Mouse (Mus musculus): ENCODE results near the gene Oit1.

Oit1 gene

DNA sequence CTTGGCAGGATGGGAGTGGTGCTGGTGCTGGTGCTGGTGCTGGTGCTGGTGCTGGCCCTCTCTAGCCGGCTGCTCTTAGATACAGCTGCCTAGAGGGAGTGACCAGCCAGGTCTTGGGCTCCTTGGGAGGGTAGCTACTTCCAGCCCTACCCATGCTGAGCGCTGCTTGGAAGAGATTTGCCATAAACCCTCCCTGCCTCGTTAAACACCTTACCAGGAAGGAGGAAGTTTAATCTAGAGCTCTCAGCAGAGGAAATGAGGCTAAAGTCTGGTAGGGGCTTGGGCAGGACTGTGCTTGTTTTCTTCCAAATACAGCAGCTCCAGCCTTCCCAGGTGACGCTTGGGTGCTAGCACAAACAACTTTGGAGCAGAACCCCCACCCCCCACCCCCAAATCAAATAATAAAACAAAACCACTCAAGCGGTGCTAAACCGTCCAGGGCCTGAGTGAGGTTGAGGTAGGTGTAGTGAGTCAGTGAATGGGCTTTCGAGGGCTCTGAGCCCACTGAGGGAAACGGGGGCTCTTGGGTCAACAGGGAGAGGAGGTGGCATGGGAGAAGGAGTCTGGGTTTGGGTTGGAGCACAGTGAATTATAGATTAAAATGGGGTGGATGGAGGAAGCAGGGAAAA is at the start of gene Oit1:
Gene Oit1 (minus strand): TSS at position 70 of the 629 bp plus-strand sequence.
- in situ Hi-C loops (cut with MboI; ENCODE audit: low sequenced_read_pairs): no loop called here

DNA sequence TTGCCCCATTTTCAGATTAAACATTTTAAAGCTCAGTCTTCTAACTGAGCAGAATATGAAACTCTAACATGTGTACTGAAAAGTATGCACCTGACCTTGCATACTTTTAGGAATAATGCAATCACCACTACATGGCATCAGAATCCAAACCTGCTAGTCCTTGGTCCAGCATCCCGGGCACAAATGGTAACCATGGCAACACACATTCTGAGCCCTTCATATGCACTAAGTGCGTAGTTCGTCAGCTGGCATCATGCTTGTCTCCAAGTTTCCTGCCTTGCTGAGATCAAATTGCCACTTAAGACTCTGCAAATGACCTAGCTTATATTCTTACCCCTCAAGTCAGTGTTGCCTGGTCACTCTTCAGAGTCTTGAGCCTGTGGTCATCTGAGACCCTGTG is 44.3 kb upstream of the Oit1 start:
- in situ Hi-C loops (cut with MboI; ENCODE audit: low sequenced_read_pairs): no loop called here

GRCm38 (mm10) chr14:8421199-8421787 is 42.7 kb upstream of the Oit1 start:
- in situ Hi-C loops (cut with MboI; ENCODE audit: low sequenced_read_pairs): no loop called here

- in situ Hi-C loops (cut with MboI; ENCODE audit: low sequenced_read_pairs): no loop called here
Observed at GRCm38 (mm10) chr14:8418610-8419009, 40.1 kb upstream of the Oit1 start.

DNA sequence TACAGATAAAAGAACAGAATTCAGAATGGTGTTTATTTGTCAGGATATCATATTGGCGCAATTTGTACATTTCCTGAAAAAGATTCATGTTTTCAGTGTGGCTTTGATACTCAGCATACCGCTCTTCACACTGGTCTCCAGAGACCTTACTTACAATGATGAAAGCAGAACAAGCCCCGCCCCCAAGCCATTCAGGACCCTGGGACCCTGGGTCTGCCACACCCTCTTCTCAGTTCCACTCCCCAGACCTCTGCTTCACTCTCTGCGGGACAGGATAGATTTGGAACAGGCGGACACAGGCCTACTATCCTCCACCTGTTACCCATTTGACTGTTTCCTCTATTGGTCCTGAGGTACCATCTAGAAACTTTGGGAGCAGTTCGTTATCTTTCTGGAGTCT is 27.4 kb upstream of the Oit1 start:
- in situ Hi-C loops (cut with MboI; ENCODE audit: low sequenced_read_pairs): no loop called here

DNA sequence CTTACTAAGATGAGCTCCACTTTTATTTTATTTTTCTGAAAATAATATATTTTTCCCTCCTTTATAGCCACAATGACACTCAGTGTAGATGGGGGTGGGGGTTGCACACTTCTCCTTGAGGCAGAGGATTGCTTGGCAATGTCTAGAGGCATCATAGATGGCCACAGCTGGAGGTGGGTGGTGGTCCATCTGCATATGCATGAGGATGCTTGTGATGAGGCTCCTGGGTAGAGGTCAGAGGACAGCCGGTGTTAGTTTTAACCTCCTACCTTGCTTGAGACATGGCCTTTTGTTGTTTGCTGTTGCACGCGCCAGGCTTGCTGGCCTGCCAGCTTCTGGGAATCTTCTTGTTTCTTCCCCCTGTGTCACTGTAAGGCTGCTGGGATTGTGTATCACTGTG is 24.8 kb upstream of the Oit1 start:
- in situ Hi-C loops (cut with MboI; ENCODE audit: low sequenced_read_pairs): no loop called here

- in situ Hi-C loops (cut with MboI; ENCODE audit: low sequenced_read_pairs): no loop called here
Observed at GRCm38 (mm10) chr14:8398507-8398906, 20.0 kb upstream of the Oit1 start.

DNA sequence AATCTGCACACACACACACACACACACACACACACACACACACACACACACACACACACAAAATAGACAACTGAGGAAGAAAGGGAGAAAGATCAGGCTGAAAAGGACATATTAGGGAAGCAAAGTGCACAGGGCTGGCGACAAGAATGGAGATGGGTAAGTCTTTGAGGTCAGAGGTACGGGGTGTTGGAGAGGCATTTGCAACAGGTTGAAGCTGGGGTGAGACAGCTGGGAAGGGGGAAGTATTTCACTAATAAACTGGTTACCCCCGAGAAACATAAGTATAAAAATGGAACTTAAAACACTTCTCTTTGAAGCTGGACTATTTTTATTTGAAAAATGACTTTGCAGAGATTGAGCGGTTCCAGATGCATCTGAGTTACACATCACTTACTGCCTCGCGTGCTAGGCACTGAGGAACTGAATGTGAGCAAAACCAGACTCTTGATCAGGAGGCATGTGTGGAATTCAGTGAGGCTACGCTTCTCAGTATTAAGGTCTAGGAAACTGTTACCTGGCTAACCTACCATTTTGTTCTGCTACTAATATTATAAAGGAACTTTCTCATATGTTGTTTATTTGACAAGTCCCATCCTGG is 17.2 kb upstream of the Oit1 start:
- in situ Hi-C loops (cut with MboI; ENCODE audit: low sequenced_read_pairs): no loop called here

DNA sequence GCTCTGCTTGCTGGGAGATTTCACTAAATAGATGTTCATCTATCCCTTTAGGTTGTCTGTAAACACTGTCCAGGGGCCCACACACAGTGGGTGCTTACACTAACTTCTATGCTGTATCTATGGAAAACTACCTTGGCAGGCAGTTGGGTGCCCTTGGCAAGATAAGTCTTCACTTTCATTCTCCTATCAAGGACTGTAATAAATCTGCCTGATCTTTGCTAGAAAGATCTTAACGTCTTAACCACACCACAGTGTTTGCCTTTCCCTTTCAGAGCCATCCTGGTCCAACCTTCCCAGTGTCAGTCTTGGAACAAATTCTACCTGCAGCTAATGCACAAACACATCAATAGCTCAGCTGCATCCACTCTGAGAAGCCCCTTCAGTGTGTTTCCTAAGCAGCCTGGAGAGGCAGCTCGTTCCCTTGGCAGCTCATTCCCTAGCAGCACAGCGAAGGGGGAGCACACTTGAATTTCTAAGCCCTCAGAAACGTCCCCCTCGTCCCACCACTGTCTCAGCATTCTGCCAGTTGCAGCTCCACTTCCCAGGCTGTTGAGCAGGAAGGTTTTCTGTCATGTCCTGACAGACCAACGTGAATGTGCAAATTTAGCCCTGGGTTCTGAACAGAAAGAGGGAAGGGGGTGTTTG is 13.7 kb upstream of the Oit1 start:
- in situ Hi-C loops (cut with MboI; ENCODE audit: low sequenced_read_pairs): no loop called here

DNA sequence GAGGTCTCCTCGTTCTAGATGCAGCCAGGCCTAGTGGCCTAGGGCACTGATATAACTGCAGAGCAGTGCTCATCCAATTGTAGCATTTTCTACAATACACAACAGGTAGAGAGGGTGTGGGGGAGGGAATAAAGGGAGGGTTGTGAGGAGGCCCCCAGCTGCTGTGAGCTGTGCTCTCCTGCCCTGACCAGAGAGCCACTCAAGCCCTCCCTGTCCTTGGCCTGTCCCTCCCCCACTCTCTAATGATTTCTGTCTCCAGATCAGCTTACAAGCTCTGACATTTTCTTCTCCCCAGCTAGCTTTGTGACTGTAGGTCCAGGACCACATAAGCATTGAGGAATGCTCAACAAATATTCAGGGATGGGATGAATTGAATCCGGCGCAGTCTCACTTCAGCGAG is 9.2 kb downstream of the Oit1 start:
- in situ Hi-C loops (cut with MboI; ENCODE audit: low sequenced_read_pairs): no loop called here

DNA sequence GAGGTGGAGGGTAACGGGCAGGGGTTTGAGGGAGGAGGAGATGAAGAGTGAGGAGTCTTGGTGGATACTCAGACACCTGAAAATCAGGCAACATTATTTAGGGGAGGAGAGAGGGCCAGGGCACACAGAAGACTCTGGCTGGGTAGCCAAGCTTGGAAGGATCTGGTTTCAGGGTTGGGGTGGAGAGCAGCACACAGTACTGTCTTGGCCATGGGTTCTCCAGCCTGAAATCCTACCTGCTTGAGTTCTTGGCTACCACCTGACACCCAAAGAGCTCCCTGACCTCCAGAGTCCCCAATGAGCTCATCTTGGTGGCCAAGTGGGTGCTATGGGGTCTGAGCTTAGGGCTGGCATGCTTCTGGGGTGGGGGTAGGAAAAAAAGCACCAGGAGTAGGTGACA is 9.7 kb downstream of the Oit1 start:
- in situ Hi-C loops (cut with MboI; ENCODE audit: low sequenced_read_pairs): no loop called here

DNA sequence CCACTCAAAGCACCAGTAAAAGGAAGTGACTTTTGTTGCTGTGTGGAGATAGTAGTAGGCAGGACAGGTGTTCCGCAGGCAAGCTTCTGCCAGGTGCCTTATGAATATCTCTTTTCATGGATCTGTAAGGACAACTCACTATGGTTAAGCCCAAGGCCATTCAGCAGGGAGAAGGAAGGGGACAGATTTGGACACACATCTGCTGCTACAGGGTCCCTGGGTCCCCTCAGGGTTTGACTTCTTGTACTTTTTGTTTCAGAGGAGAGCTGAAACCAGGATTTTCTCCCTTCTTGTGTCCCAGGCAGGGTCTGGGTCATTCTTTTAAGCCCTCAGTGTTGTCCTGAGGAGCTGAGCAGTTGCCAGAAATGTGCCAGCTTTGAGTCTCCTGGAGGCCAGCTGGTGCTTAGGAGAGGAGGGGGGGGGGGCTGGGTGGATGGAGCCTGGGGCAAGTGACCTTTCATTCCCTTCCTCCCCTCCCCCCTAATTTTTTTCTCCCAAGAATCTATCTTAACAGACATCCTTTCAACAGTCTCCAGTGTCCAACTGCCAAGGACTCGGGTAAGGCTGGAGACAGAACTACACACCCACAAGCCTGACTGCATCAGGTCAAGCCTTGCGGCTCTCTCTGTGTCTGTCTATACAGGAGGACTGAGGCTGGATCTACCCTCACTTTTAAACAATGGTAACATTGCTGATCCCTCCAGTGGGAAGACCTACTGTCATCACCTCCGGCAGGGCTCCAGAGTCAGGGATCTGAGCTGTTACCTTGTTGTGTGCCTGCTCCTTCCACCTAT is 10.6 kb downstream of the Oit1 start:
- in situ Hi-C loops (cut with MboI; ENCODE audit: low sequenced_read_pairs): no loop called here

GRCm38 (mm10) chr14:8367121-8367520 is 11.4 kb downstream of the Oit1 start:
- in situ Hi-C loops (cut with MboI; ENCODE audit: low sequenced_read_pairs): no loop called here

GRCm38 (mm10) chr14:8365833-8366232 is 12.7 kb downstream of the Oit1 start:
- in situ Hi-C loops (cut with MboI; ENCODE audit: low sequenced_read_pairs): no loop called here

DNA sequence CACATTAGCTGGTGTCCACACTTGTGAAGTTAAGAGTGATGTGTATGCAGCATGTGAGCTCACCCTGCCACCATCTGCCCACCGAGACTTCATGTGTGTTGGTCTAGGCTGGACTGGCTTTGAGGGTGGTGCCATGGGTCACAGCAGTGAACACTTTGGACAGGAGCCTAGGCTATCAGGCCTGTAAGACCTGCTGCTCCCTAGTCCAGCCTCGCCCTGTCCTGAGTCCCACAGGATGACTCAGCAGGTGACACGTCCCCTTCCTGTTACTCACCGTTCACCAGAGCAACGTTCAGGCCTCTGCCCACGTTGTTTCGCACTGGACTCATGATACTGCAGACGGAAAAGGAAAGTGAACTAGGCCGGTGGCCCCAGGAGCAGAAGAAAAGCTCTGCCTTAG is 21.7 kb downstream of the Oit1 start:
- in situ Hi-C loops (cut with MboI; ENCODE audit: low sequenced_read_pairs): no loop called here

DNA sequence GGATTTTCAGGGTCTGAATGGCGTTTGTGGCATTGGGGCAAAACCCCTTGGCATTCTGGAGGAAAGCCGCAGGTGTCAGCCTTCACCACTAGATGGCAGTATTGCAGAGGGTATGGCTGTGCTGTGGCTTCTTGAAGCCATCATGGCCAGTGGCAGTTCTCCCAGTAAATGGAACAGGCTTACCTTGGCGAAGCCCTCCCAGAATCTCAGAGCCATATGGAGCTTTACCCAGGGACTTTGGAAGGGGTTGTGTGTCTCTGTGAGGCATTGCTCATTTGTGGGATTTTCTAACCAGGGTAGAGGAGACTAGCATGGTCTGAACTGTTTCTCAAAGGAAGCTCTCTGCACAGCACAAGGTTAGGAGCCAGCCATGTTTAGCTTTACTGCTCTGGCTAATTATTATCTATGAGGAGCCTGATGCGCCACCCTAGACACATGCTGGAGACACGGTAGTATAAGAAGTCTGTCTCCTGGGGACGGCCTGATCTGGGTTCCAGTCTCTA is 22.5 kb downstream of the Oit1 start:
- in situ Hi-C loops (cut with MboI; ENCODE audit: low sequenced_read_pairs): no loop called here

GRCm38 (mm10) chr14:8348927-8349326 is 29.6 kb downstream of the Oit1 start:
- in situ Hi-C loops (cut with MboI; ENCODE audit: low sequenced_read_pairs): loop anchor here (25.0 kb wide), 1 partner anchor 262 kb away; the partner anchor contains the start of genes Pxk and Rpp14

- in situ Hi-C loops (cut with MboI; ENCODE audit: low sequenced_read_pairs): loop anchor here (25.0 kb wide), 1 partner anchor 259 kb away; the partner anchor contains the start of genes Pxk and Rpp14
Observed at GRCm38 (mm10) chr14:8346255-8346997, 32.1 kb downstream of the Oit1 start.

DNA sequence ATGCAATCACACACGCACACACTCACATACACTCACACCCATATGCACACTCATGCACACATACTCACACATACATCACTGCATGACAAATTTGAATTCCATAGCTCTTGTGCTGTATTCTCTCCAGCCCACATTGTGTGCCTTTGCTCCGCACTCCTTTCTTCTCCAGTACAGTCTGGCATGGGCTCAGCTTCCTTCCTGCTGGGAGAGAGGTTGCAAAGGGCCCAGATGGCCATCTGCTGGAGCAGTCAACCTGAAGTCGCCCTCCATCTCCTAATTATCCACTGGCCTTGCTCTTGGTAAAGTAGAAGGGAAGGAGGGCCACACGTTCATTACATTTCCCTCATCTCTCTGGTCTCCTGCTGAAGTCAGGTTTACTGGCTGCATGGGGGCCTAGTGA is 33.0 kb downstream of the Oit1 start:
- in situ Hi-C loops (cut with MboI; ENCODE audit: low sequenced_read_pairs): loop anchor here (25.0 kb wide), 1 partner anchor 258 kb away; the partner anchor contains the start of genes Pxk and Rpp14

DNA sequence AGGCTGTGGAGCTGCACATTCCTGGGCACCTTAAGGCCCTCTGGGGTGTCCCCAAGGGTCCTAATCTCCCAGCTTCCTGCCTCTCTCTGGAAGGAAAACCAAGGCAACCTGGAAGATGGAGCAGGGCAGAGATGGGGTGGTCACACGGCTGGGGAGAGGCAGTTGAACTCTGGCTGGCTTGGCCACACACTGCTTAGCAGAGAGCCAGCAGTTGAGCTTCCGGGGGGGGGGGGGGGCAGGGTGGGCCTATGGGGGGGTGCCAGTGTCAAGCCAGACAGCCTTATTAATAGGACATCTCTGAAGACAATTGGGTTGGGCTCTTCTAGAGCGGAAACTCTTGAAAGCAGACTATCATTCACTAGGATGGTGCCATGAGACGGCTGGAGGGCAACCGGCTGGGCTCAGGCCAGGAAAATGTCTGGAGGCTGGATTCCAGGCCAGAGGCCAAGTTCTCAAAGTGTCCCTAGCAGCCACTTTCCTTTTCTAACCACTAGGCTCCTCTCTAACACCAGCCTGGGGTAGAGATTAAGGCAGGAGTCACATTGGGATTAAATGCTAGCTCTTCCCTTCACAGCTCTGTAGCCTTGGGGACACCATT is 35.9 kb downstream of the Oit1 start:
- in situ Hi-C loops (cut with MboI; ENCODE audit: low sequenced_read_pairs): loop anchor here (25.0 kb wide), 1 partner anchor 255 kb away; the partner anchor contains the start of genes Pxk and Rpp14
